Mouse (Mus musculus) brain, embryonic 14.5 days (tissue): ENCODE data around the gene Magix. TPM values are rescaled to one million over a fixed set of nuclear protein-coding genes. Genes with fewer than 3 reads are reported as not detected.
A peak's percentile ranks its signal among the peaks of the same experiment; 100 is the strongest.

Experiments
- DNase-seq: peaks from one replicate; pipeline ENCODE4 v3.0.0-alpha.2; 2011; ENCODE audit warnings: low read depth
- CTCF ChIP-seq: fragments of 200-500 bp; IDR thresholded peaks from 2 replicates; pipeline ENCODE4 v1.5.1; 2012; ENCODE audit warnings: inconsistent platforms, mild to moderate bottlenecking, moderate library complexity, borderline replicate concordance; ENCODE audit not compliant: insufficient read depth, insufficient read length; ENCODE audit errors: extremely low read depth
- POLR2A ChIP-seq: fragments of 200-500 bp; IDR thresholded peaks from 2 replicates; pipeline ENCODE4 v1.6.1; 2012; ENCODE audit warnings: mild to moderate bottlenecking, inconsistent platforms, borderline replicate concordance; ENCODE audit not compliant: poor library complexity, insufficient read depth, insufficient read length, severe bottlenecking; ENCODE audit errors: extremely low read depth
- polyA plus RNA-seq: library from polyadenylated mRNA; depleted of rRNA; stranded (reverse); fragments of >200 nt; gene quantifications from 2 replicates; pipeline ENCODE4 v1.2.3, GENCODE M21; 2012

Magix gene
- polyA plus RNA-seq, 1 experiment, result 0.21 TPM

GRCm38 (mm10) chrX:7670921-7671623 is 10.0 kb downstream of the Magix start, which contains the start of gene Plp2:
TSS of gene Plp2 (minus strand) at chrX:7671390.
- TF ChIP-seq CTCF, result no peak
- TF ChIP-seq POLR2A, result no peak
- peak; percentile 40 for DNase-seq

- TF ChIP-seq POLR2A (no peak), CTCF (no peak)
- peak; percentile 80 for DNase-seq
Measured at GRCm38 (mm10) chrX:7670390-7670881, 10.6 kb downstream of the Magix start.

- DNase-seq, result no peak
- TF ChIP-seq POLR2A (no peak), CTCF (no peak)
Measured at GRCm38 (mm10) chrX:7665739-7666502, 15.1 kb downstream of the Magix start.

- no peak for TF ChIP-seq POLR2A
- TF ChIP-seq CTCF, result no peak
- no peak for DNase-seq
Measured at GRCm38 (mm10) chrX:7664791-7665190, 16.3 kb downstream of the Magix start.

GRCm38 (mm10) chrX:7662936-7663335 is 18.1 kb downstream of the Magix start:
- no peak for TF ChIP-seq CTCF
- no peak for TF ChIP-seq POLR2A
- DNase-seq, result no peak

GRCm38 (mm10) chrX:7661086-7661485 is 20.0 kb downstream of the Magix start:
- TF ChIP-seq CTCF, result no peak
- DNase-seq, result no peak

GRCm38 (mm10) chrX:7658785-7659589 is 22.1 kb downstream of the Magix start:
- DNase-seq, result no peak
- TF ChIP-seq POLR2A (no peak), CTCF (no peak)

GRCm38 (mm10) chrX:7658031-7658784 is 22.8 kb downstream of the Magix start:
- no peak for TF ChIP-seq CTCF
- no peak for TF ChIP-seq POLR2A
- peak; percentile 29 for DNase-seq

- TF ChIP-seq CTCF, result no peak
- no peak for TF ChIP-seq POLR2A
- DNase-seq, result peak; percentile 13
Measured at GRCm38 (mm10) chrX:7657221-7657639, 23.8 kb downstream of the Magix start, which contains the start of gene Prickle3. TSS of gene Prickle3 (plus strand) at chrX:7657260.

GRCm38 (mm10) chrX:7648671-7649304 is 32.3 kb downstream of the Magix start:
- TF ChIP-seq POLR2A, result no peak
- no peak for TF ChIP-seq CTCF
- DNase-seq, result peak; percentile 97
